Mouse (Mus musculus) cerebellum, postnatal 14 days (tissue): ENCODE measurements around the gene Elf1.

Experiments used
- DNase-seq, 2 experiments: peaks; one replicate each; pipeline ENCODE4 v3.0.0; 2021; ENCODE audit warnings: mixed read lengths in 2 of 2

The Elf1 gene

GRCm38 (mm10) chr14:79583526-79584245, 102.7 kb downstream of the Elf1 start:
- no peak for DNase-seq

- peak in 1 of 2 experiments; percentile 14 for DNase-seq
These were observed 105.6 kb downstream of the Elf1 start for GRCm38 (mm10) chr14:79586499-79587138.

GRCm38 (mm10) chr14:79587139-79587851, 106.3 kb downstream of the Elf1 start, which contains the start of gene Sugt1:
Gene Sugt1 (plus strand): TSS chr14:79587691.
- peak; percentile 98 for DNase-seq

- no peak for DNase-seq
These were observed 106.8 kb downstream of the Elf1 start for GRCm38 (mm10) chr14:79587852-79588229.

GRCm38 (mm10) chr14:79588534-79588951, 107.5 kb downstream of the Elf1 start:
- DNase-seq = peak; percentile 31 to 40

DNA sequence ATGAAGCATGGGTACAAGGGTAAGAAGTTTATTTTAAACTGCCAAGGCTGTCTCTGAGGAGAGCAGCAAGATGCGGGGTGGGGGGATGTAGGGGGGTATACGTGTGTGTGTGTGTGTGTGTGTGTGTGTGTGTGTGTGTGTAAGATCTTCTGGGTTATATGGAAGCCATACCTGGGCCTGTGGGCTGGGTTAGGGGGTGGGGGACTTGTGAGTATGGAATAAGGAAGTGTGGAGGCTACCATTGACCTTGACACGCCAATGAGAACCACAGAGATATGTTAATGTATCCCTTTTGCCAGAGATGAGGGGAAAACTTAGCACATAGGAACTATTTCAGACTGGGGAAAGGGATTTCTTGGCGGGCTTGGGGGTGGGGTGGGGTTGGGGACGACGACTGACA, 108.4 kb downstream of the Elf1 start:
- no peak for DNase-seq

DNA sequence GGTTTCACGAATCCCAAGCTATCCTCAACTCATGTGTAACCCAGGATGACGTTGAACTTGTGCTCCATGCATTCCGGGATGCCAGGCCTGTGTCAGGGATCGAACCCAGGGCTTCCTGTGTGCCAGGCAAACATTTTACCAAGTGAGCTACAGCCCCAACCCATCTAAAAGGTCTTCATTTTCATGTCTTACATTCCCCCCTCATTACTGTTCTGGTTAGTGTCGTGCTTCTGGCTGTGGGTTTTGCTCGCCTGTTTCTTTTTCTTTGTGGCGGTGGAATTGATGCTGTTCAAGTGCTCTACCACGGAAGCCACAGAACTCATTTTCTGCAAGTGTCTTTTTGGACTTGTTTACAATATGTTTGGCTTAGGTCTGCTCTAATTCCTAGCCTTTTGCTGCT, 109.9 kb downstream of the Elf1 start:
- DNase-seq = no peak

- no peak for DNase-seq
These were observed 110.6 kb downstream of the Elf1 start for GRCm38 (mm10) chr14:79591611-79592010.

DNA sequence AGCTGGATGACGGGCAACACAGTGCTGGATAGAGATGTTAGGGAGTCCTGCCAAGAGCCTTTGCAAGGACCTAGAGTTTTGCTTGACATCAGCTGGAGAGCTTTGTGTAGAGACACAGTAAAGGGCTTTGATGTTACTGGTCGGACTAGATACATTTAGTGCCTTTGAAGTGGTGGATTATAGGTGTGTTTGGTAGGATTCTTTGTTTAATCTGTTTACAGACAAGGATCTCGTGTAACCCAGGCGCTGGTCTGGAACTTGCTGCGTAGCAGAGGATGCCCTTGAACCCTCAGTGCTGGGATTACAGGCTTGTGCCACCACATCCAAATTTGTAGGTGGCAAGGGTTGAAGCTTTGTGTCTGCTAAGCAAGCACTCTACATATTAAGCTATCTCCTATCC, 113.1 kb downstream of the Elf1 start:
- no peak for DNase-seq

- no peak for DNase-seq
These were observed 115.6 kb downstream of the Elf1 start for GRCm38 (mm10) chr14:79596602-79597001.

GRCm38 (mm10) chr14:79605881-79606280, 124.9 kb downstream of the Elf1 start:
- DNase-seq = no peak

GRCm38 (mm10) chr14:79606392-79606791, 125.4 kb downstream of the Elf1 start:
- DNase-seq = no peak

DNA sequence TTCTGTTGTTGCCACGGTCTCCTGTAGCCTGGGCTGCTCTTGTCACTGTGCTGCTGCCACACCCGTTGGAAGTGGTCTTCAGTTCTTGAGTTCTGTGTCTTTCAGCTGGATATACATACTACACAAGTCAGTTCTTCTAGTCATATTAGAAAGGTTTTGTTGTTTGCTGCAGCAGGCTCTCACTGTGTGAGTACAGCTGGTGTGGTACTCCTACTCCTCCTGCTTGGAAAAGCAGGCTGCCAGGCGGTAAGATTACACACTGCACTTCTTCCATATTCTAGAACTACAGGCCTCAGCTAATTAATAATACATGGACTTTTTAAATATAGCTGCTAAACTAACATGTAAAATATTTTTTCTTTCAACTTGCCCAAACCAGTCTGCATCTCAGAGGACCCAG, 125.9 kb downstream of the Elf1 start:
- no peak for DNase-seq

DNA sequence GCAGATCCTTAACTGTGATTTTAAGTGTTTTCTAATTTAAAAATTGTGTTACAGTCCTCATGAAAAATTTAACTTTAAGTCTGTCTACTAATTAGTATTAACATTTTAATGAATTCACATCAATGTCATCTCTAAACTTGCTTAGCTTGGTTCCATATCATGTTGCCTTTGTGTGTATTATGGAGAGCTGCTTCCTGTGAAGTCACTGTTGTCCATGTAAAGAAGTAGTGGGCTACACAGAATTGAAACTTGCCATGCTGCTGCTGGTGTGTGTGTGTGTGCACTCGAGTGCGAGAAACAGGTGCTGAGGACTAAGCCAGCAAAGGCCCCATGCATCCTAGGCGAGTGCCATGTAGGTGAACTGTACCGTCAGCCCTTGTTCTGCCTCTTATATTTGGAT, 126.4 kb downstream of the Elf1 start:
- DNase-seq = no peak

- DNase-seq = no peak
These were observed 127.3 kb downstream of the Elf1 start for GRCm38 (mm10) chr14:79608286-79608685.

DNA sequence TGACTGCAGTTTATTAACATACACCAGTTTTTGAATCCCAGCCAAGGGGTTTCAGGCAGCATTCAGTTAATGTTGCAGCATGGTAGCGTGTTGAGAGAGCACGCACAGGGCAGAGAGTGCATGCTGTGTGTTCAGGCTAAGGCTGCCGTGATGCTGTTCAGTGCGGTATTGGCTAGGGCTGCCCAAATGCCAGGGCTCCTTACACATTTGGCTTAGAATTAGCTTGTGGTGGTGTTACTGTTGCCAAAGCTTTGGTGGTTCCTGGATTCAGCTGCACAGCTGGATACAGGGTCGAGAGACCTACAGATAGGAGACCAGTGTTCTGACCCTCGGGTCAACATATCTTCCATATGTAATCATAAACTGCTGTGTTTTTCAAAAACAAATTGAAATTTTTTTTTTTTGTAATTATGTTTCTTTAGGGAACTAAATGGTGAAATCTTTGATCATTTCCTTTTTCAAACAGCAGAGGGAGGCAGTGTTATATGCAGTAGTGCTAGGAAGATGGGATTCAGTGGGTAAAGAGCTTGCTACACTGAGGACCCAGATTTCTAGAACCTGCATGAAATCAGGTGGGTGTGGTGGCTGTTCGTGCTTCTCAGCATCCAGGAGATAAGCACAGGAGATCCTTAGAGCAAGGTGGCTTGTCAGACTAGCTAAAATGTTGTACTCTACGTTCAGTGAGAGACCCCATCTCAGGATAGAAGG, 136.3 kb downstream of the Elf1 start:
- peak; percentile 16 to 38 for DNase-seq

DNA sequence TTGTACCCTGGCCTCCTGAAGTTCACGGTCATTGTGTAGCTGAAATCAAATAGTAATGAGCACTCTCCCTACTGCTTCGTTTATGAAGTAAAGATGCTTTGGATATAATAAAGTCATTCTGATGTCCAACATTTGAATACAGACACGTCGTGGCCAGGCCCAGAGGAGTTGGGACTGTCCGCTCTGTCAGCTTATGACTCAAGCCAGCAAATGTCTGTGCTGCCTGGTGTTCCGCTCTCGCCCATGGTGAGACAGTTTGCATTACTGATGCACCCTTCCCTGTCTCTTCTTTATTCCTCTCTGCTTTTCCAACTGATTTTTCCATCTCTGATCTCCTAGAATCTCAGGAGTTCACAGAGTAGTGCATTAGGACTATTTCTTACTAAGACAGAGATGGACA, 138.8 kb downstream of the Elf1 start:
- DNase-seq = no peak

DNA sequence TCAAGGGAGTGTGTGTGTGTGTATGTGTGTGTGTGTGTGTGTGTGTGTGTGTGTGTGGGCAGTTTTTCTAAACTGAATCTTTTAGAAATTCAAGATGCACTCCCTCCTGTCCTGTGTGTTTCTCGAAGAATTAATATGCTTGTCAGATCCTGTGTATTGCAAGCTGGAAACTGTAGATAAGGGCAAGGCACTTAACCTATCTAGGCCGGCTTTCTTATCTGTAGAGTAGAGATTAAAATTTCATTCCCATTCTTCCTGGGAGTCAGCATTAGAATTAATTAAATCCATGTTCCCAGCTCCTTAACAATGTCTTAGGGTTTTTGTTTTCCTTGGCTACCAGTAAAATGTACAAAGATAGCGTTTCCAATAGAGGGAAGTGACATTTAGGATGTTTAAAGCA, 140.1 kb downstream of the Elf1 start:
- no peak for DNase-seq
